Mouse (Mus musculus) layer of hippocampus, postnatal 36 days (tissue): ENCODE data around the gene Tmem175. TPM values are rescaled to one million over a fixed set of nuclear protein-coding genes. Genes with fewer than 3 reads are reported as not detected.
A peak's percentile ranks its signal among the peaks of the same experiment; 100 is the strongest.

Source experiments
- DNase-seq, 2 experiments: peaks; one replicate each; pipeline ENCODE4 v3.0.0; 2022
- total RNA-seq, 2 experiments: library from RNA; stranded (reverse); gene quantifications; 2 replicates each; pipeline ENCODE4 v1.2.3; 2021

Gene Tmem175
- total RNA-seq, 2 experiments from 2014 or later = 40.1 to 43.0 TPM

DNA sequence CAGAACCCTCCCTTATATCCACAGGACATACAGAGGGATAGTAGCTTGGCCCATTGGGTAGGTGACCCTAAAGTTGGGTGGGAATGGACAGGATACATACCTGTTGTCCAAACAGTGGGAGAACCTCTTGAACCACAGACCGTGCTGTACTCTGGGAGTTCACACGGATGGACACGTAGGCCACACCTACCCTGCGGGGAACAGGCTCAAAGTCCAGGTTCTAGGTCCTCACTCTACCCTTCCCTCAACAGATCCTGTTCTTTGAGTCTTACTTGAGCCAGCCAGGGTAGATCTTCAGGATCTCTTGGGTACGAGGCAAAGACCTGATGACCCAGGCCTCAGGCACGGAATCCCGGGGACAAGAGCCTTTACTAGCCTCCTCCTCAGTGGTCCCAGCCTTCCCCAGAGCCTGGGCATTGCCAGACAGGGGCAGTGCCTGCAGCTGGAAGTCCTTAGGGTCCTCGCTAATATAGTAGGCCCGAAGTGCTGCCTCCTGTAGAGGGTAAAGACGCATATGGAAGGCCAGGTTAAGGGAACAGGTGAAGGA lies 24.9 kb downstream of the Tmem175 start:
- no peak for DNase-seq

GRCm38 (mm10) chr5:108655381-108655780 lies 25.8 kb downstream of the Tmem175 start:
- DNase-seq = peak in 1 of 2 experiments; percentile 2

GRCm38 (mm10) chr5:108655891-108656650 lies 26.5 kb downstream of the Tmem175 start:
- peak in 1 of 2 experiments; percentile 4 for DNase-seq

DNA sequence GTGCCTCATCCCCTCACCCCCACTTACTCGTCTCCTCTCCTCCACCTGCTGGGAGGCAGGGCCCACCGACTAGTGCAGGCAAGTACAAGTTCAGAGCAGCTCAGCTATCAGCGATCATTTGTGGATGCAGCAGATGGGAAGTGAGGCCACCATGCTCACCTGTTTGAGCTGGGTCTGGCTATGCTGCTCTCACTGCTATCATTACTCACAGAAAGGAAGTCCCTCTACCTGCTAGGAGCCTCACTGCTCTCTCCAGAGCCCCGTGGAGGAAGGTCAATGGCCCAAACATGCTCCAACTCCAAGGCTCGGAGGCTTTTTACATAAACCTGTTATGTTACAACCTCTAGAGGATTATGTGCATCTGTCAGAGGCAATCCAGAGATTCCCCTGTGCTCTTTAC lies 27.8 kb downstream of the Tmem175 start:
- no peak for DNase-seq

DNA sequence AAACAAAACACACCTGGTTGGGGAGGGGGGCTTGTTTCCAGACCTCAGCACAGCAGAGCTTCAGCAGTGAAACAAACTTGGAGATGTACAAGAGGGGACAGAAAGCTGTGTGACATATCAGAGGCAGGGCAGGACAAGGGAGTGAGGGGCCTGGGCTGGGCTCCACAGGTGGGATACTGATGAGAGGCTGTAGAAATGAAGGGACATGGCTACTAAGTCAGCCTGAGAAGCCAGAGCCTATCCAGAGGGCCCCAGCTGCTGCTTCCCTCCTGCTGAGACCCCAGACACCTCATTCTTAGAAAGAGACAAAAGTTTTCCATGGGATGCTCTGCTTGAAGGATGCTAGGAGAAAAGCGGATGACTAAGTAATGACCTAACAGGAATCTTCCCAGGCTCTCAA lies 29.0 kb downstream of the Tmem175 start:
- peak in 1 of 2 experiments; percentile 1 for DNase-seq

GRCm38 (mm10) chr5:108659698-108660631 lies 30.4 kb downstream of the Tmem175 start, which contains the start of gene Idua:
Gene Idua, plus strand, starts transcription at chr5:108660331.
- DNase-seq = no peak

- peak; percentile 89 to 90 for DNase-seq
Observed at GRCm38 (mm10) chr5:108660632-108661268, 31.2 kb downstream of the Tmem175 start.

- no peak for DNase-seq
Observed at GRCm38 (mm10) chr5:108662772-108663171, 33.2 kb downstream of the Tmem175 start.

GRCm38 (mm10) chr5:108665066-108665465 lies 35.5 kb downstream of the Tmem175 start:
- DNase-seq = no peak

- no peak for DNase-seq
Observed at GRCm38 (mm10) chr5:108667370-108667769, 37.8 kb downstream of the Tmem175 start.

DNA sequence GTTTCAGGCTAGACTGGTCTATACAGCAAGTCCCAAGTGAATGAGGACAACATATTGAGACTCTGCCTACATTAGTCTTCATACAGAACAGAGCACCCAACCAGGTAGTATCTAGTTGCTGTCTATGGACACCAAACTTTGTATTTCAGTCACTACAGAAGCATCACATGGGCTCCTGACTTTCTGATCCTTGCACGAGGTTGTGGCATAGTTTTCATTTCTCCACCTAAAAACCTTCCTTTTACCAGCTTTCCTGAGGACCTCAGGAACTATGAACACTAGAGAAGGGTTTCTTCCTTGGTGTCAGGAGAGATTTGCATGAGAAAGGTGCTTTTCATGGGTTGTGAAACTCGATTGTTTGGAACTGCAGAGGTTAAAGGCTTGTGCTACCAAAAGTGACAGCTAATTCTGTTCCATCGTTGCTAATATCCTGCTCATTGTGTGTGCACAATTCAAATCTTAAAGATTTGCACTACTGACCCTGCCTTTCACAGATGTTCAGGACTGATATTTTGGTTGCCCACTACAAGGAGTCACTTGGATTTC lies 38.9 kb downstream of the Tmem175 start:
- DNase-seq = no peak

GRCm38 (mm10) chr5:108668977-108669936 lies 39.7 kb downstream of the Tmem175 start, which contains the start of gene Dgkq:
Gene Dgkq, minus strand, starts transcription at chr5:108669672.
- peak; percentile 89 to 91 for DNase-seq

- DNase-seq = no peak
Observed at GRCm38 (mm10) chr5:108669986-108670385, 40.4 kb downstream of the Tmem175 start.

DNA sequence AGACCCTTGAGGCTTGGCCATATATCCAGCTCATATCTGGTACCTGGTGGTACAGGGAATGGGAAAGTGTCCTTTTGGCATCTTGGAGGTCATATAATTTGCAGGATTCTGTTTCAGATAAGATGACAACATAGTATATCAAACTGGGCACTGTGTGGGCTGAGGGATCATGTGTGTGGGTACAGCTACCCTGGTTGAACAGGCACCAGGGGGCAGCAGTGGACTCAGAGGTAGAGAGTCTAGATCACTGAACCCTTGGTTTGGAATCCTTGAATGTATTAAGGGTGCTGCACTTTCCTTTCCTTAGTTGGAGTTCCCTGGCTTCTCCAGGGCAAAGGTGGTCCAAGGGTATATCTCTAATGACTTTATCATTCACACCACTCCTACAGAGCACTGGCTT lies 41.2 kb downstream of the Tmem175 start:
- DNase-seq = no peak

DNA sequence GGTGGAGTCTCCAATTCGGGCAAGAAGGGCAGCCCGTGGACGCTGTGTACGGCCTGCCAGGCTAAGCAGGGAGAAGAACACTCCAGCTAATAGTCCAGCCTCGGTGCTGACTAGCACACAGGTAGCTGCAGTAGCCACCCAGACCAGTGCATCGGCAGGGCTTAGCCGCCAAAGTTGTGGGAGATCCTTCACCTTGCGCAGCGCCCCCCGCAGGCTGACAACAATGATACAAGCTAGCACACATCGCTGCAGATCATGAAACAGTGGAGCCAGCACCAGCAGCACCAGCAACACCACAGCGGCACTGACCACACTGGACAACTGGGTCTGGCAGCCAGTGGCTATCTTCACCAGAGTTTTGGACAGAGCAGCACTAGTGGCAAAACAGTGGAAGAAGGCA lies 42.2 kb downstream of the Tmem175 start:
- DNase-seq = no peak

DNA sequence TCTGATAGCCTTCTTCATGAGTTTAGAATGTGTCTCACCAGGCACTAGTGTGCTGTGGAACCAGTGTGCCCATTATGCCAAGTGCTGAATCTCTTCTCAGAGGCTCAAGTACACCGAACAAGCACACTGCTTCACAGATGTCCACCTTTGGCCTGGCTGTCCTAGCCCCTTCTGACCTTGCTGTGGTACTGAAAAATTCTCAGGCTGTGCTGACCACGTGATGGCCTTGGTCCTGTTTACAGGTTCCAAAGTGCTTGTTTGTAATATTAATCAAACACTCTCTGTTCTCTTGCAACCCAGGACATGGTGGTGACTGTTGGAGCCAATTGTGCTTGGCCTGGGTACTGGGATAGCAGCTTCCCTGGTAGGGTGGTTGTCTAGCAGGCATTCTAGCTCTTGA lies 45.1 kb downstream of the Tmem175 start:
- no peak for DNase-seq

GRCm38 (mm10) chr5:108675251-108675816 lies 45.8 kb downstream of the Tmem175 start, which contains the start of gene Slc26a1:
Gene Slc26a1, minus strand, starts transcription at chr5:108675569.
- no peak for DNase-seq

DNA sequence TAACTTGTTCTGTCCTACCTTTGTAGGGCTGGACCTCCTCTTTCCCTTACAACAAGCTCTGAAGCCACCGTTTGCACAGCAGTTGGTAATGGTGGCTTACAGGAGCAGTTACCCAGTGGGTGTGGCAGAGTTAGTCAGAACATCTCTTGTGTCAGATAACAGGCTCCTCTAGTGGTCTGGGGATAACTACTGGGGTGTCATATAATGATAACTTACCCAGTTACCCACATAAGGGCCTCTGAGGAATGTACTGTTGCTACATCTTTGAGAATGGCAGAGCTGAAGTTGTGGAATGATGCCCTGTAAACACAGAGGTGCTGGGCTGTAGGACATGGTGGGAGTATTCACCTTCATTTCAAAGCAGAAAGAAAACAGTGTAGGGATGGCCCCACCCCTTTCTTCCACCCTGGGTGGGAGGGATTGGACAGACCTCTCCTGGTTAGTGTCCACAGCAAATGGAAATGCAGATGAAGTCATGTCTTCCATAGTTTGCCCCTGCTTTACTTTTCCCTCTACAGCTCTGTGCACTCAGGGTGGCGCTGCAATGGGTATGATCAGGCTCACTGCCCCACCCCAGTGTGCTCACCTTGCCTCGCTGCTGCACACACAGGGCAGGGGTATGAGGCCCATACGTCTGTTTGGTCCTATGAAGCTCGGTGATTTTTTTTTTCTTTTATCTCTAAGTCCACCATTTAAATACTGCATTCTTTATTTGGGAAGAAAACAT lies 47.4 kb downstream of the Tmem175 start:
- no peak for DNase-seq

- peak; percentile 75 to 81 for DNase-seq
Observed at GRCm38 (mm10) chr5:108677605-108678295, 48.2 kb downstream of the Tmem175 start.
